Mouse (Mus musculus): ENCODE data around the gene Tmem115. TPM values are rescaled to one million over a fixed set of nuclear protein-coding genes. Genes with fewer than 3 reads are reported as not detected.
"Not testable (repeated sequence)": the region's sequence is repeated elsewhere in the genome, so short reads cannot be mapped to it uniquely, and the experiment has no call there.

The Tmem115 gene
- polyA plus RNA-seq, 1 experiment from 2014 or later = 17.7 TPM

DNA sequence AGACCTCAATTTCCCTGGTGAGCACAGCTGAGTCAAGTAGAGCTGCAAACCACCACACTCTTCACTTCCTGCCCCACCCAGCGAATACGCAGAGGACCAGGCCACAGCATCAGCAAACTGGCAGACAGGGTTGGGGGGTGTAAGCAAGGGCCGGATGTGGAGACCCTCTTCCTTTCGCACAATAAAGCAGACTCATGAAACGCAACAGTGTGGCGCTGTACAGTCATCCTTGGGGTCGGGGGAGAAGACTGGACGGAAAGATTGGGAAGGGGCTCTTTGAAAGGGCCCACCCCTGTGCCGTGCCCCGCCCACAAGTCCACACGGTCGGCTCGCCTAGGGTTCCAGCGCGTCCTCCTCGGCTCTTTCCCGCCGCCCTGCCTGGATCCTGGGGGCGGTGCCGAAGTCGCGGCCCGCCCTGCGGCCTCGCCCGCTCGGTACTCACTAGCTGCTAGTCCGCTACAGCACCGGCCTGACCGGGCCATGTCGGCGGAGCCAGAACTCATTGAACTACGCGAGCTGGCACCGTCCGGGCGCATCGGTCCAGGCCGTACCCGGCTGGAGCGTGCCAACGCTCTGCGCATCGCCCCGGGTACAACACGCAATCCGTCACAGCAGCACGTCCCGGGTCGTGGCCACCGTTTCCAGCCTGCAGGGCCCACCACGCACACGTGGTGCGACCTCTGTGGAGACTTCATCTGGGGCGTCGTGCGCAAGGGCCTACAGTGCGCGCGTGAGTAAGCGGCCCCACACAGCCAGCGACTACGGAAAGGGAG lies 17.6 kb downstream of the Tmem115 start, which contains the start of gene Rassf1:
Gene Rassf1, plus strand, starts transcription at position 439 of the 773 bp plus-strand sequence.
- WGBS (ENCODE audit: missing documents) = 7% methylated on average over 62 of the region's 63 CpGs

DNA sequence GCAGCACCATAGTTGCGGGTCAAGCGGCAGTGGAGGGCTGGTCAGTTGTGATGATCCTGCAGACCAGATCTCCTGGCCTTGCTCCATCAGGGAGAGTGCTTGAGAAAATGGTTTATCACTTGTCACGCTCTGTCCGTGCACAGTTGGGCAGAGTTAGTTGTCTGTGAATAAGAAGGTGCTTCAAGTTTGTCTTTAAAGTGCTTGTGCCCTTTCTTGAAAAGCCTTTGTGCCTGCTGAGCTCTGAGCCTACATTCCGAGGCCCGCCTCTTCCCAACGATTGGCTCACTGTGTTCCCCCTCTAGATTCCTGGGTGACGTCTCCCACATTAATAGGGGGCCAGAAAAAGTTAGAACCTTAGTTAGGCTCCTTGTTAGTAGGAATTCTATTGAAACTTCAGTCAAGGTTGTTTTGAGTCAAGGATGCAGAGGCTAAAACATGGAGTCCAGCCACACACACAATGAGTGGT lies 18.2 kb downstream of the Tmem115 start:
- Histone ChIP-seq H3K36me3 (ENCODE audit: inconsistent target) (peaks cover 2% of the 10 kb centered on the region; the same call in 1 of the 2 replicates), H3K27ac (peak overlapping the region; percentile 19; the same call in 1 of the 2 replicates), H3K4me3 (ENCODE audit: inconsistent target) (peak overlapping the region; percentile 17; the same call in 1 of the 2 replicates), H3K79me2 (ENCODE audit: inconsistent target) (peaks cover 31% of the 10 kb centered on the region)
- WGBS (ENCODE audit: missing documents) = 65% methylated on average over 8 of the region's 8 CpGs

More for the DNA sequence above, 17.6 kb downstream of the Tmem115 start, which contains the start of gene Rassf1:
- Histone ChIP-seq H3K27ac (peak within 1 kb of the TSS; percentile 19; the same call in 1 of the 2 replicates), H3K4me3 (ENCODE audit: inconsistent target) (peak within 1 kb of the TSS; percentile 17; the same call in 1 of the 2 replicates), H3K36me3 (ENCODE audit: inconsistent target) (no peaks in the 10 kb centered on the region), H3K79me2 (ENCODE audit: inconsistent target) (peaks cover 25% of the 10 kb centered on the region)

DNA sequence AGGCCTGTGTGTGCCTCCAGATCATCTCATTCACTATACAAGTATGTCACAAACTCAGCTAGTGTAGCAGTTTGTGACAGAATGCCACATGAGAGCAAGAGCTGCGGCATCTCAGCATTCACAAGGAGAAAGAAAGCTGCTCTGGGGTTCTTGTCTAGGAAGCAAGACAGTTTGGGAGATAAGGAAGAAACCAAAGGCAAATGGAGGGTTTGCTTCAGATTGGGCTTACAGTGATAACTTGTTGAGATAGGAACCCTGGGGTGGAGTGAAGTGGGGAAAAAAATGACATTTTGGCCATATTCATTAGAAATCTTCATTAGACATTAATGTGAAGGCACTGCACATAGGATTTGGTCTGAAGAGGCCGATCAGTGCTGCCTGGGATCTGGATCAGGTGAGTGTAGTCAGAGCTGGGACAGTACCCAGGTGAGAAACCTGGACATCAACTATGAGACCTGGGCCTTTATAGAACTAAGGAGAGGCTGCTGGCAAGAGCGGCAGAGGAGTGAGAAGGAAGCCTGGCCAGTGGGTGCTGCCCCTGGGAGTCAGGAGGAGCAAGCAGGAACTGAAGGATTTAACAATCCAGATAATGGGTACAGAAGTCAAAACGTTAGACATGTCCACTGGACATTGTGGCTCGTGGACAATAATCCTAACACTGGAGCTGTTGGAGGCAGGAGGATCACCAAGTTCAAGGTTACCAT lies 19.1 kb downstream of the Tmem115 start:
- H3K36me3 ChIP-seq (ENCODE audit: inconsistent target) = peaks cover 11% of the 10 kb centered on the region
- H3K79me2 ChIP-seq (ENCODE audit: inconsistent target) = peaks cover 40% of the 10 kb centered on the region
- H3K4me3 ChIP-seq (ENCODE audit: inconsistent target) = peak overlapping the region; percentile 63; the same call in 1 of the 2 replicates
- WGBS (ENCODE audit: missing documents) = 89% methylated on average over 5 of the region's 5 CpGs
- H3K27ac ChIP-seq = no peak overlapping the region

DNA sequence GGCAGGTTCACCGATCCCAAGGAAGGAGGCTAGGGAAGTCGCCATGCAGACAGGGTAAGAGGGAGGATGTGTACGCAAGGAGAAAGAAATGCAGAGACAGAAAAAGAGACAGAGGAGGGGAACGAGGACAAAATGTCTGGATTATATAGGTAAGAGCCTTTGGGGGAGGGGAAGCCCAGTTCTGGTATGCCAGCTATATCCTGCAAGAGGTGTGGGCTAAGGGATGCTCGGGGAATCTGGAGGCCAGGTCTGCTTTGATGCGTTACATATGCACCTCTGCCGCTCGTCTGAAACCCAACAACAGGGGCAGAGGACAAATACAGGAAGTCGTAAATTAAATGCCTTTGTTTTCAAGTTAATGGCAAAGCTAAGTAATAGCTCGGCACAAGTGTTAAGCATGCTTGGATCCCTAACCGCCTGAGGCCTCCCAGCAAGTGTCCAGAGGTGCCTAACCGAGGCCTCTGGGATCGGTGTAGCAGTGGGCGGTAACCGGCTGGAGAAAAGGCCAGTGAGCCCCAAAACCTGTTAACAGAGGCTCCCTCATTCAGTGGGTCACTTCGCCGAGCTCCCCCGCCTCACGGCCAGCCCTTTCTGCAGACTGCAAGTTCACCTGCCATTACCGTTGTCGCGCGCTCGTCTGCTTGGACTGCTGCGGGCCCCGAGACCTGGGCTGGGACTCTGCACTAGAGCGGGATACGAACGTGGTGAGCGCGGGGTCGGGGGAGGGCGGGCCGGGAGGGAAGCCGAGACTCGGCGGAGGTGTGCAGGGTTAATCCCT lies 20.0 kb downstream of the Tmem115 start:
- WGBS (ENCODE audit: missing documents) = 7% methylated on average over 36 of the region's 37 CpGs

DNA sequence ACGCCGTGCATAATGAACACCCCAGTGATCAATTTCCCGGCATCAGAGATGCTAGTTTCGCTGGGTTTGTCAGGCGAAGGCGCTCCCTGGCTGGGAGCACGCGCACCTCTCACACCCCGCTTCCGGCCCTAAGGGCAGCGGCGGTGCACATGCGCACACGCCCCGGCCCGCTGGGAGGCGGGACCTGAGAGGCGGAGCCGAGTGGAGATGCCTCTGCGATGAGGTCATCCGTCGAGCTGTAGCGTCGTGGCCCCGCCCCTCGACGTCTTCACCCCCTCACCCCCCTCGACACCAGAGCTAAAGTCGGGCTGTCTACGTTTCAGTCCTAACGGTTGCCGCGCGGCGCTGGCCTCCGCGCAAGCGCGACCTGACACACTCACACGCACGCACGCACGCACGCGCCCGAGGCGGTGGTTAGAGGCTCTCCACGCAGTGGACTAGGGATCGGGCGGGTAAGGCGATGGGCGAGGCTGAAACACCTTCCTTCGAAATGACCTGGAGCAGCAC lies 20.6 kb downstream of the Tmem115 start:
- Histone ChIP-seq H3K36me3 (ENCODE audit: inconsistent target) (peaks cover 26% of the 10 kb centered on the region), H3K79me2 (ENCODE audit: inconsistent target) (peaks cover 56% of the 10 kb centered on the region), H3K27ac (peak overlapping the region; percentile 95), H3K4me3 (ENCODE audit: inconsistent target) (peak overlapping the region; percentile 79)
- under 1% methylated on average over 52 of the region's 53 CpGs for WGBS (ENCODE audit: missing documents)

More for the DNA sequence above, 20.0 kb downstream of the Tmem115 start:
- Histone ChIP-seq H3K79me2 (ENCODE audit: inconsistent target) (peaks cover 49% of the 10 kb centered on the region), H3K36me3 (ENCODE audit: inconsistent target) (peaks cover 20% of the 10 kb centered on the region), H3K27ac (peak overlapping the region; percentile 62), H3K4me3 (ENCODE audit: inconsistent target) (peak overlapping the region; percentile 63)

DNA sequence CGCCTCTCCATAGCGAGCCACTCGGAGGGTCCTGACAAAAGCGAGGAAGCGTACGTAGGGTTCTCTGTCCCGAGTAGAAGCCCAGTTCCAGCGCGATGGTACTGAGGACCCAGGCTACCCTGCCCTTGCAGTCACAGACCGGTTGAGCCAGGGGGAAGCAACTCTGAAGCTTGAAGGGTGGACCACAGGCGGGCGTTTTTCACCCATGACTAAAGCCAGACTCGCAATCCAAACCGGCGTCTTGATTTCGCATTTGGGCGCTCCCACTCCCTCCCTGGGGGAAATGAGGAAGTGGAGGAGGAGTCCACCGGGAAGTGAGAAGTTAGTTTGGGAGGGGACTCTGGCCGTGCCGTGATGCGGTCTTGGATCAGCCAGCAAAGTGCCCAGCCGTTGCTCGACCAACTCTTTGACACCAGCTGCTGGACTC lies 21.3 kb downstream of the Tmem115 start:
- Histone ChIP-seq H3K4me3 (ENCODE audit: inconsistent target) (peak overlapping the region; percentile 79), H3K36me3 (ENCODE audit: inconsistent target) (peaks cover 33% of the 10 kb centered on the region), H3K27ac (peak overlapping the region; percentile 95), H3K79me2 (ENCODE audit: inconsistent target) (peaks cover 62% of the 10 kb centered on the region)
- under 1% methylated on average over 23 of the region's 23 CpGs for WGBS (ENCODE audit: missing documents)

DNA sequence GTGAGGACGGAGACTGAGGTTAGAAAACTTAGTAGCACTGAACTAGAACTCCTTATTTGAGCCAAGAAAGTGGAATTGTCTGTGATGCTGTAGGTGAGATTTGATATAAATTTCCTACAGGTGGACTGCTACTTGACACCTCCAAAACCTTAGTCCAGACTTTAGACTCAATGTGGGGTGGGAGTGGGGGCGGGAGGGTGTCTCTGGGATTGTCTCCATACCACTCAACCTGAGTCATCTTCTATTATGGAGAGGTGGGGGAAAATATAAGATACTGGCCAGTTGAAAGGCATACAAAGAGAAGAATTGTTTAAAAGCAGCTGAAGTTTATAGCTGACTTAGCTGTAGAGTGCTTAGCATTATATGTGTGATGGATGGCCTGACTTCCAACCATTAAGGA lies 22.0 kb downstream of the Tmem115 start:
- 25% methylated on average over 2 of the region's 2 CpGs for WGBS (ENCODE audit: missing documents)

DNA sequence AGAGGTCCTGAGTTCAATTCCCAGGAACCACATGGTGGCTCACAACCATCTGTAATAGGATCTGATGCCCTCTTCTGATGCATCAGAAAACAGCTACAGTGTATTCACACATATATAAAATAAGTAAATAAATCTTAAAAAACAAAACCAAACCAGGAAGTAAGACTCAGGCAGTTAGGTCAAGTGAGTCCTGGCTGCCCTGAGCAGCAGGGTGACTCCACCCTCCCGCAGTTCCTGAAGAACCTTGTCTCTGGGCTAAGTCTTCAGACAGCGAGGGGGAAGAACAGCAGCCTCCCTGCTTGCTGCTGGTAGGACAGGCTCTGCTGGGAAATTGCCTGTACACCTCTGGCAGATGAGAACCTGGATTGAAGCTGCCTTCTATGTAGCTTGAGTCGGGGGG lies 22.6 kb downstream of the Tmem115 start:
- Histone ChIP-seq H3K79me2 (ENCODE audit: inconsistent target) (peaks cover 64% of the 10 kb centered on the region), H3K36me3 (ENCODE audit: inconsistent target) (peaks cover 44% of the 10 kb centered on the region), H3K27ac (peak overlapping the region; percentile 95), H3K4me3 (ENCODE audit: inconsistent target) (peak overlapping the region; percentile 79)
- 15% methylated on average over 3 of the region's 3 CpGs for WGBS (ENCODE audit: missing documents)

More for the DNA sequence above, 22.0 kb downstream of the Tmem115 start:
- H3K4me3 ChIP-seq (ENCODE audit: inconsistent target) = peak overlapping the region; percentile 79
- peaks cover 64% of the 10 kb centered on the region for H3K79me2 ChIP-seq (ENCODE audit: inconsistent target)
- H3K36me3 ChIP-seq (ENCODE audit: inconsistent target) = peaks cover 38% of the 10 kb centered on the region
- H3K27ac ChIP-seq = peak overlapping the region; percentile 95

DNA sequence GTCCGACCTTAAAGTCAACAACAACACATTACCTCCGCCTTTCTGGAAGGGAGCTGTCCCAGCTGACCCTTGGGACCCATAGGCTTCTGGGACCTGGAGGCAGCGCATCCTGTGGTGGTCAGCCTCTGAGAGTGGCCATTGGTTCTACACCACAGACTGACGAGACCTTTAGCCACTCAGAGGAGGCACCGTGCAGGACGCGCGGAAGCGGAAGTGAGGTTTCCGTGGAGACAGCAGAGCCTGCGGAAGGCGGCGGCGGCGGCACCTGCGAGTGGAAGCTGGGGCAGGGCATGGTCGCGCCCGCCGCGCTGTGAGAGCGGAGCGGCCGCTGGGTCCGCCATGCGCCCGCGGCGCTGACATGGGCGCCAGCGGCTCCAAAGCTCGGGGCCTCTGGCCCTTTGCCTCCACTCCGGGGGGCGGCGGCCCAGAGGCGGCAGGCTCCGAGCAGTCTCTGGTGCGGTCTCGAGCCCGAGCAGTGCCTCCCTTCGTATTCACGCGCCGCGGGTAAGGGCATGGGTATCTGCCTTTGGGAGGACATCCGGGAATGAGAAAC lies 29.4 kb downstream of the Tmem115 start, which contains the start of gene Tusc2:
Gene Tusc2, plus strand, starts transcription at position 227 of the 553 bp plus-strand sequence.
- peaks cover 34% of the 10 kb centered on the region for H3K79me2 ChIP-seq (ENCODE audit: inconsistent target)
- H3K36me3 ChIP-seq (ENCODE audit: inconsistent target) = peaks cover 41% of the 10 kb centered on the region
- 0% methylated on average over 45 of the region's 46 CpGs for WGBS (ENCODE audit: missing documents)
- H3K27ac ChIP-seq = 0 out of 2 replicates have a peak within 1 kb of the TSS, but pooled peaks have one; percentile 12
- H3K4me3 ChIP-seq (ENCODE audit: inconsistent target) = peak within 1 kb of the TSS; percentile 68

DNA sequence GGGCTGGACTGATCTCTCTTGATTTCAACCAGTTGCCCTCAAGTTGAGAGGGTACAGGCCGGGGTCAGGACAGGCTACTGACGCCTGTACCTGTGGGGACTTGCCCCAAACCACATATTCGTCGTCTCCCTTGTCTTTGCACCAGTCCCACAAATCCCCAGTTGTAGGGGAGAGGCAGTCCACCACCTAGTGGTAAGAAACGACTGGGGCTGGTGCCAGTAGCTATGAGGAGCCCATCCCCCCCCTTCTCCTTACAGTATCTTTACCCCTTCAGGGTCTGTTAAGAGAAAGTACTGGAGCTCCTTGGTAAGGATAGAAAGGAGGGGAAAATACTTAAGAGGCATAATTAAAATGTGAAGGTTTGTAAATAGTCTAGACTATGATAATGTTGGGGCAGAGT lies 31.8 kb downstream of the Tmem115 start:
- Histone ChIP-seq H3K79me2 (ENCODE audit: inconsistent target) (peaks cover 23% of the 10 kb centered on the region; the same call in 1 of the 2 replicates), H3K36me3 (ENCODE audit: inconsistent target) (peaks cover 18% of the 10 kb centered on the region)
- H3K4me3 ChIP-seq (ENCODE audit: inconsistent target); H3K27ac ChIP-seq: not testable (repeated sequence)
- WGBS (ENCODE audit: missing documents) = 40% methylated on average over 4 of the region's 5 CpGs

DNA sequence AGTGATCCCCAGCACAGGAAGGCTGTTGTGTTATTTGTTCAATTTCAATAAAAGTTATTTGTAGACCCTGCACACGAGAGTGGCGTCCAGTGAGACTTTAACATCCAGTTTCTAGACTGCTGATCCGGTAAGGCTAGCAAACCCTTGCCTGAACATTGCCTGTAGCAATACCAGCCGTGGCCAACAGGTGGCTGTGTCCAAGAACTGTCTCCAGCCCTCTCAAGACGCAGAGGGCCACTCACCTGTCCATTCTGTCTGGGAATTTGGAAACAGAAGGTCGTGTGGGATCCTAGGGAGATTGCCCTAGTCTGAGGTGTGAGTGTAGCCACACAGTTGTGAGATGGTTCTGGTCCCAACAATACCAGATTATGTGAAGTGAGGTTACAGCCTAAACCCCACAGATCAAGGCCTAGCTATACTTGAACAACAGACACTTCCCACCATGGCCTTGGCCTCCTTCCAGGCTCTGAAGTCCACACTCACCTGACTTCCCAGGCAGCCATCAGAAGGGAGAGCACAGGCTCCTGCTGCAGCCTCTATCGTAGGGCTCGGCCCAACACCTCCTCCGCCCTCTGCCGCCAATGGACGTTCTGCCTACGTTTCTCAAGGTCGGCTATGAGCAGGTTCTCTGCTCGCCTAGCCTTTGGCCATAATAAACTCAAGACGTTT lies 32.4 kb downstream of the Tmem115 start:
- H3K36me3 ChIP-seq (ENCODE audit: inconsistent target) = peaks cover 12% of the 10 kb centered on the region
- 0 out of 2 replicates have a peak overlapping the region, but pooled peaks have one; percentile 8 for H3K27ac ChIP-seq
- peaks cover 24% of the 10 kb centered on the region; the same call in 1 of the 2 replicates for H3K79me2 ChIP-seq (ENCODE audit: inconsistent target)
- no peak overlapping the region for H3K4me3 ChIP-seq (ENCODE audit: inconsistent target)
- WGBS (ENCODE audit: missing documents) = 63% methylated on average over 15 of the region's 15 CpGs

DNA sequence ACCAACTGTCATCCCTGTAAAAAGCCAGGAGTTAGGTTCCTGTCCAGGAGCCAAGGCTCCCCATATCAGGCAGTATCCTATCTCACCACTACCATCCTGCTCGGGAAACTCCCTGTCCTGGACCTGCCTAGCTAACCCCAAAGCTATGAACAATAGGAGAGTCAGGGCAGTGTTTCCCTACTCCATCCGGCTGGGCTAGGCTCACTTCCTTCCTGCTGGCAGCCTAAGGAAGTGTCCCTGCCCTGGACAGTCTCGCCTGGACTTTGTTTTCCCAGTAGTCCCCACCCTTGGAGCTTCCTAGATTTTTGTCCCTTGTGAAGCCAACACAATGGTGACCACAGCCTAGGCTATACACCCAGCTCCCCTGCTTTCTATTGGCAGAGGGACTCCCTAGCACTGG lies 33.1 kb downstream of the Tmem115 start:
- H3K36me3 ChIP-seq (ENCODE audit: inconsistent target) = peaks cover 6% of the 10 kb centered on the region; the same call in 1 of the 2 replicates
- peaks cover 24% of the 10 kb centered on the region; the same call in 1 of the 2 replicates for H3K79me2 ChIP-seq (ENCODE audit: inconsistent target)
- 0 out of 2 replicates have a peak overlapping the region, but pooled peaks have one; percentile 8 for H3K27ac ChIP-seq
- H3K4me3 ChIP-seq (ENCODE audit: inconsistent target) = no peak overlapping the region
- 62% methylated on average over 3 of the region's 3 CpGs for WGBS (ENCODE audit: missing documents)
